Mouse (Mus musculus) limb, embryonic 10.5 days (tissue): ENCODE measurements around the gene Dcbld2. TPM values are rescaled to one million over a fixed set of nuclear protein-coding genes. Genes with fewer than 3 reads are reported as not detected.

ENCODE experiments used
- DNase-seq: peaks from one replicate; pipeline ENCODE4 v3.0.0-alpha.2; 2017; ENCODE audit warnings: low spot score
- H3K27ac ChIP-seq: fragments of 300-500 bp; sonication (generic); 2 replicates; pipeline ENCODE4 v1.5.1; 2016; ENCODE audit warnings: mild to moderate bottlenecking
- H3K27me3 ChIP-seq: fragments of 300-500 bp; sonication (generic); 2 replicates; pipeline ENCODE4 v1.6.1; 2016; ENCODE audit warnings: low read depth, mild to moderate bottlenecking; ENCODE audit not compliant: poor library complexity, severe bottlenecking
- H3K36me3 ChIP-seq: fragments of 300-500 bp; sonication (generic); 2 replicates; pipeline ENCODE4 v1.6.1; 2016; ENCODE audit warnings: mild to moderate bottlenecking, moderate library complexity
- H3K4me1 ChIP-seq: fragments of 300-500 bp; sonication (generic); 2 replicates; pipeline ENCODE4 v1.6.1; 2016
- H3K4me3 ChIP-seq: fragments of 300-500 bp; sonication (generic); 2 replicates; pipeline ENCODE4 v1.5.1; 2016; ENCODE audit warnings: mild to moderate bottlenecking, moderate library complexity
- H3K9me3 ChIP-seq: fragments of 300-500 bp; sonication (generic); replicated peaks from 2 replicates; pipeline ENCODE4 v1.6.1; 2016; ENCODE audit warnings: mild to moderate bottlenecking
- WGBS: fragments of 180-500 bp; shearing (Covaris S2); methylation state at CpG from one replicate; pipeline ENCODE4 v1.1.7; 2016; 5-methylcytosine and 5-hydroxymethylcytosine counted together
- polyA plus RNA-seq: library from polyadenylated mRNA; unstranded; fragments of >200 nt; fragmentation: Nextera tagmentation; extraction: Ambion mirVana; gene quantifications from 2 replicates; pipeline ENCODE4 v1.2.1, GENCODE M21; 2016

The Dcbld2 gene
- 7.0 and 7.3 TPM in 2 replicates for polyA plus RNA-seq

- Histone ChIP-seq H3K4me3 (peak within 1 kb of the TSS; percentile 91), H3K27me3 (no peaks in the 10 kb centered on the region), H3K9me3 (no peaks in the 10 kb centered on the region), H3K36me3 (no peaks in the 10 kb centered on the region), H3K4me1 (peaks cover 18% of the 10 kb centered on the region), H3K27ac (peak within 1 kb of the TSS; percentile 96)
- WGBS: under 1% methylated on average over 32 of the region's 32 CpGs
- DNase-seq: peak; percentile 93
Measured at GRCm38 (mm10) chr16:58408062-58408486, at the start of gene Dcbld2. Gene Dcbld2, plus strand, starts transcription at chr16:58408443.

GRCm38 (mm10) chr16:58377170-58377569, 31.1 kb upstream of the Dcbld2 start:
- Histone ChIP-seq H3K27ac (no peak overlapping the region), H3K4me3 (no peak overlapping the region), H3K27me3 (no peaks in the 10 kb centered on the region), H3K36me3 (no peaks in the 10 kb centered on the region), H3K9me3 (no peaks in the 10 kb centered on the region), H3K4me1 (no peaks in the 10 kb centered on the region)
- WGBS: 42% methylated on average over 1 of the region's 1 CpGs
- no peak for DNase-seq

DNA sequence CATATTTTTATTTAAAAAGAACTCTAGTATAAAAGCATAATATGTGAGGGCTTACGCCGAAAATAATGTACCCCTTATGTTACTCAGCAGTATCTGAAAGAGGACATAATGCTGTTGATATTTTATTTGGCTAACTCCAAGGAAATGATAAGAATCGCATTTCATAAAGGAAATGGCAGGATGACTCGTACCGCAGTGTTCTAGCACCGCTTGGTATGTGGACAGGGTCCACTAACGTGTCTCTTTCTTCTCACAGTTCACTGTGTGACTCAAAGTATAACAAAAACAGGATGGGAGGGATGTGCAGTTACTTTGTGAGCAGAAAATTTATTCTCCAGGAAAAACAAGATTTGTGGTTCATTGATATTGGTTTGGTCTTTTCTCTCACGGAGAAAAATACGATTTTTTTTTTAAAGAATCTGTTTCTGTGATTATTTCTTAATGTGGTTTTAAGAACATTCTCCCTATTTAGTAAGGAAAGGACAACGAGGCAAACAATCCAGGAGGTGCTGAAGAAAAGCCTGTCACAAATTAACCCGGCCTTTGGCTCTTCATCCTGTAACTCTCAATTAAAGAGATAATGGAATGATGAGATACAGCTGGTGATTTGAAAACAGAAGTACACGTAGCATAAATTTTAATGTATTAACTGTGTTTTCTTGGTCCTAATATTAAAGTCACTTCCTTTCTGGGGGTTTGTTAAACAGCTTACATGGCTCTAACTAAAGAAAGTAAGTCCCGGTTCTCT, 30.3 kb upstream of the Dcbld2 start:
- no peaks in the 10 kb centered on the region for H3K36me3 ChIP-seq
- no peak overlapping the region for H3K4me3 ChIP-seq
- H3K27me3 ChIP-seq: no peaks in the 10 kb centered on the region
- no peaks in the 10 kb centered on the region for H3K4me1 ChIP-seq
- no peaks in the 10 kb centered on the region for H3K9me3 ChIP-seq
- H3K27ac ChIP-seq: no peak overlapping the region
- WGBS: 69% methylated on average over 13 of the region's 13 CpGs
- DNase-seq: no peak

DNA sequence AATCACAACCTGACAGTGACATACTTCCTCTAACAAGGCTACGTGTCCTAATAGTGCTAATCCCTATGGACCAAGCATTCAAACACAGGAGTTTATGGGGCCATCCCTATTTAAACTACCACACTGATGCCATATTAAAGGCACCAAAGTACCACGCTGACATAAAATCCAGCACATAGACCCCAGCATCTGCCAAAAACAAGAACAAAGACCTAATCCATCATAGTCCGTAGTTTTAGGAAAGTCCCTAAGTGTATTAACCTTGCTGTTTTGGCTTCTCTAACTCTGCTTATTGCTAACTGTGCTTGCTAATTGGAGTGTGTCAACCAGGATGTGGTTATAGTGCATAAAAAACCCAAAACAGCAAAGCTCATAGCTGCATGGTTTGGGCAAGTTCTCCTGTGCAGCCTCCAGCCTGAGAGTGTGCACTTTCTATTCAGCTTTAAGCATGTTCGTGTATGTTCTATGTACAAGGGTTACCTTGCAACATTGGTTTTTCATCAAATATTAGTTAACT, 21.9 kb upstream of the Dcbld2 start:
- DNase-seq: no peak
- Histone ChIP-seq H3K36me3 (no peaks in the 10 kb centered on the region), H3K9me3 (no peaks in the 10 kb centered on the region), H3K27me3 (no peaks in the 10 kb centered on the region), H3K4me3 (no peak overlapping the region), H3K27ac (no peak overlapping the region), H3K4me1 (no peaks in the 10 kb centered on the region)
- 89% methylated on average over 4 of the region's 4 CpGs for WGBS

DNA sequence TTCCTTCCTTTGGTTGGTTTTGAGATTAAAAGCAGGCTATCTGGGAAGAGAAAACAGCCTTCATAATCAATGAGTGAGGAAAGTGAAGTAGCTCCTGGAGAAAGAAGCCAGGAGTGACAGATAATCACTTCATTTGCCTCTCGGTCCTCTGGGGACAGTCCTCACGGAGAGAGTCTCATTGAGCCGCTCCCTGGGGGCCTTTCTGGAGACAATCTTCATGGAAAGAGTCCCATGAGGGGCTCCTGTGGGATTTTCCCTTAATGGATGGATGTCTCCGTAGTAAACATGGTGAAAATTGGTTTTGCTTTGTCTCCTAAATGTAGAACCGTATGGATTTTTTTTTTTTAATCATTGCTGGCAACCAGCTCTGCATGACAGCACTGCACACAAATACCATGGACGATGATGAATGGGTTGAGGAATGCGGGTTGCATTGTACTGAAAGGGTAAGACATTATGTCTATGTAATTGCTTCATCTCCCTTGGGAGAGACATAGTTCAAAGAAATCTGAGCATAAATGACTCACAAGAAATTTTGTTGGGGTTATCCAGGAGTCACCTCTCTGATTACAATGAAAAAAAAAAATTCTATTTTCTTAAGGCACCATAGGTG, 19.0 kb upstream of the Dcbld2 start:
- no peaks in the 10 kb centered on the region for H3K27me3 ChIP-seq
- no peak for DNase-seq
- 69% methylated on average over 7 of the region's 7 CpGs for WGBS
- H3K36me3 ChIP-seq: no peaks in the 10 kb centered on the region
- no peak overlapping the region for H3K4me3 ChIP-seq
- H3K4me1 ChIP-seq: no peaks in the 10 kb centered on the region
- no peaks in the 10 kb centered on the region for H3K9me3 ChIP-seq
- H3K27ac ChIP-seq: no peak overlapping the region

- H3K4me3 ChIP-seq: no peak overlapping the region
- no peaks in the 10 kb centered on the region for H3K36me3 ChIP-seq
- 81% methylated on average over 3 of the region's 3 CpGs for WGBS
- no peak overlapping the region for H3K27ac ChIP-seq
- H3K9me3 ChIP-seq: no peaks in the 10 kb centered on the region
- no peaks in the 10 kb centered on the region for H3K4me1 ChIP-seq
- no peak for DNase-seq
- H3K27me3 ChIP-seq: no peaks in the 10 kb centered on the region
Measured at GRCm38 (mm10) chr16:58393036-58393435, 15.2 kb upstream of the Dcbld2 start.

DNA sequence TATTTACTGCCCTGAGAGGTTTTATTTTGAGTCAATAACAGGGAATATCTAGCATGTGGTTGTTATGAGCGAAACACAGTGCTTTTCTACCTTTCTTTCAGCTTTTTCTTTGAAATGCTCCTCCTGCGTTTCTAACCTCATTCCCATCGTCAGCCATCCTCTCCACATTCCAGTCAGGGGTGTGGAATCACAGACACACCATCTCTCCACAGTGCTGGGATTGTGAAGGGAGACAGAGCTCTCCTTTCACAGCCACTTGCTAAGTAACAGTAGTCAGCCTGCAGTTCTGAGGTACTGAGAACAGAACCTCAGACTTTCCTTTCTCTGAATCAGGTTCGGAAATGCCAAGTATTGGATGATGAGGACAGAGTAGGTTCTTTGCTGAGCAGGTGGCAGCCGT, 14.1 kb upstream of the Dcbld2 start:
- Histone ChIP-seq H3K9me3 (no peaks in the 10 kb centered on the region), H3K36me3 (no peaks in the 10 kb centered on the region), H3K4me1 (no peaks in the 10 kb centered on the region), H3K27me3 (no peaks in the 10 kb centered on the region), H3K27ac (no peak overlapping the region), H3K4me3 (no peak overlapping the region)
- DNase-seq: no peak
- WGBS: 73% methylated on average over 5 of the region's 5 CpGs

DNA sequence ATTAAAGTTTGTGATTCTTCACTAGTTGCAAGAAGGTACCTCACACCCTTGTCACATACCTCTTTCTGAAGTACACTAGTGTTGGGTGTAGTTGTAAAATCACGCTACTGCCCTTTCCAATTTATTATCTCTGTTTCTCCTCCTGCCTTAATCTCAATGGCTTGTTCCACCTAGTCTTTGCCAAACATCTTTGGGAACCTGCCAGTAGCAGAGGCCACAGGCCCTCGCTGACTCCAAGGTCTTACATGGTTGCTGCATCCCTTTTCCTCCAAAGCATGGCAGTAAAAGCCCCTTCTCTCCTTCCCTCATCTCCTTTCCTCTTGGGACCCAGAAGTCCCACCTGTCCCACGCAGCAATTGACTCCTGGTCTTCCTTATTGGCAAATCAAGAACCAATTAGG, 9.6 kb upstream of the Dcbld2 start:
- Histone ChIP-seq H3K27me3 (no peaks in the 10 kb centered on the region), H3K9me3 (no peaks in the 10 kb centered on the region), H3K4me3 (no peak overlapping the region), H3K27ac (no peak overlapping the region), H3K4me1 (no peaks in the 10 kb centered on the region), H3K36me3 (no peaks in the 10 kb centered on the region)
- 89% methylated on average over 3 of the region's 3 CpGs for WGBS
- no peak for DNase-seq

- Histone ChIP-seq H3K4me1 (peaks cover 6% of the 10 kb centered on the region), H3K27ac (no peak overlapping the region), H3K4me3 (no peak overlapping the region), H3K27me3 (no peaks in the 10 kb centered on the region), H3K9me3 (no peaks in the 10 kb centered on the region), H3K36me3 (no peaks in the 10 kb centered on the region)
- WGBS: 94% methylated on average over 2 of the region's 2 CpGs
- DNase-seq: no peak
Measured at GRCm38 (mm10) chr16:58401079-58401478, 7.2 kb upstream of the Dcbld2 start.

DNA sequence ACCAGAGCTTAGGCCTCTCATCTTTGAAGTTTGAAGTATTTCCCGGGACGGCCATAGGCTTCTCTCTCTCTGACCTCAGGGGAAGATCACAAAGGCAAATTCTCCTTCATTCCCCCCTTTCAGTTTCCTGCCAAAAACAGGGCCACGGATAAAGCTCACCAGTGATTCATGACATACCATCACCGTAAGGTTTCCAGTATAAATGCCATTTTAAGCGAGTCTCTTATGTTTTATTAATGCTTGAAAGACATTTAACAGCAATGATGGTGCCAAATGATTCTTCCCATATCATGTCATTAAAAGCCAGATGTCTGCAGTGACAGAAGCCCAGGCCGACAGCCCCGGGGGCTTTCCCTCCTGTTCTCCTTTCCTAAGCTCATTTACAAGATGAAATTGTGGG, 3.6 kb upstream of the Dcbld2 start:
- no peak for DNase-seq
- Histone ChIP-seq H3K27me3 (no peaks in the 10 kb centered on the region), H3K9me3 (no peaks in the 10 kb centered on the region), H3K4me3 (no peak overlapping the region), H3K4me1 (peaks cover 14% of the 10 kb centered on the region), H3K27ac (no peak overlapping the region), H3K36me3 (no peaks in the 10 kb centered on the region)
- WGBS: 23% methylated on average over 7 of the region's 7 CpGs

DNA sequence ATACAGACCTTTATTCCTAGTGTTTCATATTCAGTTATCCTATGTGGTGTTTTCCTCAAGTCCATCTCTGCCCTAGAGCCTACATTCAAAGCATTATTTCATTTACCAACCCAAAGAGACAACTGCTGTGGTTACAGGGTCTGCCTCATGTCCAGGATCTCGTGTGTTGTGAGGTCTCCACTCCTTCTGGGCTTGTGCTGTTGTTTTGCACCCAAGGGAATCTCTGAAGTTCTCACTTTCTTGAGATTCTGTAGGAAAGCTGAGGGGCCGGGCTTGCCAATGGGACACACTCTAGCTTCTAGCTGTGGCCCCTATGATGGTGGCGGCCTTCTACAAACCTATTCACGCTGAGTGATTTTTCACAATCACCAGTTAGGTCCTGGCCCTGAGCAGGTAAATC, 3.0 kb upstream of the Dcbld2 start:
- Histone ChIP-seq H3K27me3 (no peaks in the 10 kb centered on the region), H3K36me3 (no peaks in the 10 kb centered on the region), H3K9me3 (no peaks in the 10 kb centered on the region), H3K4me3 (no peak overlapping the region), H3K4me1 (peaks cover 18% of the 10 kb centered on the region), H3K27ac (no peak overlapping the region)
- DNase-seq: no peak
- WGBS: 83% methylated on average over 4 of the region's 4 CpGs

GRCm38 (mm10) chr16:58408487-58409281, 441 bp downstream of the Dcbld2 start:
- peak; percentile 69 for DNase-seq
- H3K4me1 ChIP-seq: peaks cover 22% of the 10 kb centered on the region
- WGBS: 3% methylated on average over 49 of the region's 89 CpGs
- peaks cover 2% of the 10 kb centered on the region; the same call in 1 of the 2 replicates for H3K36me3 ChIP-seq
- H3K27ac ChIP-seq: peak overlapping the region; percentile 96
- no peaks in the 10 kb centered on the region for H3K27me3 ChIP-seq
- H3K9me3 ChIP-seq: no peaks in the 10 kb centered on the region
- H3K4me3 ChIP-seq: peak overlapping the region; percentile 91

DNA sequence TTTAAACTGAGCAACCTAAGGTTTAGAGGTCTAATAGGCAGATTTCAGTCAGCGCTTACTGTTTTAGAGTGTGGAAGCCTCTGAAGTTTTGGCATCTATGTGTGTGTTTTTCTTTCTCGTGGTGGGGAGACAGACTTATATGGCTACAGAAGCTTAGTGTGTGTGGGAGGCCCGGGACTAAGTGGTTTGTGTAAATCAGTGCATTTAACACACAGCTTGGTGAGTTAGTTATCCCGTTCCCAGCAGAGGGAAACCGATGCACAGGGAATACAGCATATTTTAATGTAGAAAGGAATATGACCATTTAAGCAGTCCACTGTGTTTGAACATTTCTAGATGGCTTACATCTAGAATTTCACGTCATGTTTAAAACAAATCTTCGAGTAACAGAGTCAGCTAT, 1.6 kb downstream of the Dcbld2 start:
- Histone ChIP-seq H3K27me3 (no peaks in the 10 kb centered on the region), H3K27ac (no peak overlapping the region), H3K36me3 (peaks cover 2% of the 10 kb centered on the region; the same call in 1 of the 2 replicates), H3K4me3 (peak overlapping the region; percentile 91), H3K9me3 (no peaks in the 10 kb centered on the region), H3K4me1 (peaks cover 24% of the 10 kb centered on the region)
- 54% methylated on average over 7 of the region's 7 CpGs for WGBS
- no peak for DNase-seq
